Mouse (Mus musculus): Measurements from ENCODE around the gene Unc79.

The Unc79 gene

DNA sequence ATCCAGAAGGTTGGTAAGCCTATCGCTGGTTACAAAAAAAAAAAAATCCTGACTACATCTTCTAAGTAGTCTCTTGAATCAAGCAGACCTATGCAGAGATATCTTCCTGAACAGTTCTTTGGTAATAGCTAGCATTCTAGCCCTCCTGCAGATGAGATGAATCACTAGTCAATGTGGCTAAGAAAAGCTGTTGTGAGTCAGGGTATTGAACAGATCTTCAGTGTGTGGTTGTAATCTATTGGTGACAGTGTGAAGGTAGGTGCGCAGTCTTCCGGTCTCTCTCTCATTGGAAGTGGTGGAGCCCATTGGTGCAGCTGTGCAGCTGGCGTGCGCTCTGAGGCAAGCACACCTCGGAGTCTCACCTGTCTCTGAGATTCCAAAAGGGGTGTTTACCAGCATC lies 180.3 kb downstream of the Unc79 start:
- DNase-seq (ENCODE audit: low spot score) = no peak

DNA sequence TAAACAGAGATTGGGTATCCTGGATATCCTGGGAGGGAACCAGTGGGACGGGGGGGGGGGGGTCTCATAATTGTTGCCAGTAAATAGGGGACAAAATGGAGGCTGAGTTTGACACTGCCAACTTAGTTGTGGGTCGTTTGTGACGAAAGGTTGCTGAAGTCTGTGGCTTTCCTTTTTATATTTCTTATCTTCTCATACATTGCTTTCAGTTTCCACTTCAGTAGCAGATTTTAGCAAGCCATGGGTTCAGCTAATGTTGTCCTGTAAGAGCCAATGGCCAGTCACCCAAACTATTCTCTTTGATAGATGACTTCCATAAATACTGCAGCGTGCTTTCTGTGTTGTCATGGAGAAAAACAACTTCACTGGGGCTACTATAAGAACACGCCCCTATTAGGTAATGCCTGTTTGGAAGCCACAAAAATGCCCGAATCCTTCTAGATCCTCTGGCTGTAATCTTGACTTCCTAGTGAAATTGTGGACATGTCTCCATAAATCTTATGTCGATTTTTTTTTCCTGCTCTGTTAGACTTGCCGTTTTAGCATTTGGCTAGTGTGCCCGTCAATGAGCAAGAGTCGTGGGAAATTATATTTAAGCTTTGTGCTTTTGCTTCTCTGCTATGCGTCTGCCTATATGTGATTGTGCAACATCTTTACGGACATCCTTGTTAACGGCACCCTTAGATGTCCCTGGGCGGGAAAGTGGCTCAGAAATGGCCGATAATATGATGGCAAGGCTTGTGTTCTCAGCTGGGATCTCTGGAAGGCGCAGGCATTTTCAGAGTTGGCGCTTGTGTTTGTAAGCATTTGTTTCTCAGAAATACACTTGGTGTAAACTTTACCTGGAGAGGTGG lies 181.0 kb downstream of the Unc79 start:
- DNase-seq (ENCODE audit: low spot score) = no peak

DNA sequence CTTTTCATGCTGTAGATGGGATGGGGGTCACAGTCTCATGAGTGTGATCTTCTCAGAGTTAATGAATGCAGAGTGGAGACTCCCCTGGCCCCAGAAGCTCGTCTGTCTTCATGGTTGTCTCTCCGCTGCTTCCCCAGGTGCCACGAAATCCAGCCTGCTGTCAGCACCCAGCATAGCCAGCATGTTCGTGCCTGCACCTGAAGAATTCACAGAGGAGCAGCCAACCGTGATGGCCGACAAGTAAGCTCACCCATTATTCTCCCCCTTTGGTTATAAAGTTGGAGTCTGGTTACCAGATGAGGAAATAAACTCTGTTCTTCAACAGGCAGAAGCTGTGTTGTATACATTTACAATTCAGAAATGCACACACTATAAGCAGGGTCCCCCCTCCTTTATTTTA lies 182.8 kb downstream of the Unc79 start:
- DNase-seq (ENCODE audit: low spot score) = no peak

DNA sequence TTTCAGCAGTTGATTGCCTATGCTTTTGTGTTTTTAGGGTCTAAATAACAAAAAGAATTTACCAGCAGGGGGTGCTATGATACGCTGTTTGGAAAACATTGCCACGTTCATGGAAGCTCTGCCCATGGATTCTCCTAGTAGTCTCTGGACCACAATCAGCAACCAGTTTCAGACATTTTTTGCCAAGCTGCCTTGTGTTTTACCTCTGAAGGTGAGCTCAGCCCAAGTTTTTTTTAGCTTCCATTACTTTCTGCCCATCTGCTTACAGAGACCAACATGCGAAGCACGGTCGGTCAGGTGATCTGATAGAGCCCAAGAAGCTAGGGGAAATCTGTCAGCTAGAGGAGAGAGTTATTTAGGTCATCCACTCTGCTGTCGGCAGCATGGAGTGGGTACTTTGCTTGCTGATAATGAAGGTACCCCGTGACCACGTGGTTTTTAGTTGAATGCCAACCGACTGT lies 193.9 kb downstream of the Unc79 start:
- DNase-seq (ENCODE audit: low spot score) = peak; percentile 57

DNA sequence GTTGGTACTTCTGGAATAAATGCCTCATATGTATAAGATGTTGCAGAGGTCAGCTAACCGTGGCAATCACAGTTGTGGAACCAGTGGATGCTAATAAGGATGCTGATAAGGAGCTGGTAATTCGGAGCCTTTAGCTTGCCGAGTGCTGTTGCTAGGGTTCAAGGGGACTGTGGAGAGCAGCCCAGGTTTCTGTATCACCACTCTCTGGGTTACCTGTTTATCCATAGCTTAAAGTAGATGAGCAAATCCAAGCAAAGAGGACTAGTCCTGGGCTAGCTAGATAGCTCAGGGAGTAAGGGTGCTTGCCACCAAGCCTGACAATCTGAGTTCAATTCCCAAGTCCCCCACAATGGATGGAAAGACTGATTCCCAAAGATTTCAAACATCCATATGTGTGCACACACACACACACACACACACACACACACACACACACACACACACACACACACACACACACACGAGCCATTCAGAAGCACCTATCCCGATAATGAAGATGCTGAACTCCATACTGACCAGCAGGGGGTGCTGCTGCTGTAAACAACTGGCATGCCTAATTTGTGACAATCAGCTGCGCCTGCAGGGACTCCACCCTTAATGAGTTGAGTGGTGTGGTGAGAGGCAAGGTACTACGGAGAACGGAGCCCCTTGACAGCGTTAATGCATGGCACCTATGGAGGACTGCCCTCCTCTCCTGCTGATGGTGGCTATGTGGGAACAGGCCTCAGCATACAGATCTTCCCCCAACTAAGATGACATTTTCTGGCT lies 195.3 kb downstream of the Unc79 start:
- DNase-seq (ENCODE audit: low spot score) = peak; percentile 32

DNA sequence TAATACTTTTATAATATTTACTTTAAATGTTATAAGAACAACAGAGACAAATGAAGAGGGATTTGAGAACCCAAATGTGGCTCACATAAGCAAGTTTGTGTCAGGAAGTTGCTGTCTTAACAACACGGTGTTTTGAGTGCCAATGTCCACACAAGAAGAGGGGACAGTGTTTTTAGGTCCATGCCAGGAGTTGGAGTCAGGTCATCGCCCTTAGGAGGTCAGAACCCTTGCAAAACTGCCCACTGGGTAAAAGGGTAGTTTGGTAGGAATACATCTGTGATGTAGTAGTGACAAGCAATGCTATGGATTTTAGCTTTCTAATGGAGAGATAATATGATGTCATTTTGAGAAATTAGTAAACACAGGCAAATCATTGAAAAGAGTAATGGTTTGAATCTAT lies 201.6 kb downstream of the Unc79 start:
- DNase-seq (ENCODE audit: low spot score) = no peak

DNA sequence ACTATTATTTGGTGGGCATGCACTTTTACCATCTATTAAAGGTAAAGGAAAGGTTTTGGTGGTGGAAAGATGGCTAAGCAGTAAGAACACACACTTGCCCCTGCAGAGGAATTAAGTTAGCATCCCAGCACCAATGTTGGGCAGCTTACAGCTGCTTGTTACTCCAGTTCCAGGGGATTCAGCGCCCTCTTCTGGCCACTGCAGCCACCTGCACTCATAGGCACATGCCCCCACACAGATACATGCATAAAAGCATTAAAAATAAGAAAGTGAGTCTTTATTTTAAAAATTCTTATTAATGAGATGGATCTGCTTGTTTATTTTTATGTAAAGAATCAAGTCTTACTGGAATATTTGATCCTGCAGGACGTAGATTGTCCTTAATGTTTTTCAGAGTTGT lies 206.3 kb downstream of the Unc79 start:
- DNase-seq (ENCODE audit: low spot score) = no peak

DNA sequence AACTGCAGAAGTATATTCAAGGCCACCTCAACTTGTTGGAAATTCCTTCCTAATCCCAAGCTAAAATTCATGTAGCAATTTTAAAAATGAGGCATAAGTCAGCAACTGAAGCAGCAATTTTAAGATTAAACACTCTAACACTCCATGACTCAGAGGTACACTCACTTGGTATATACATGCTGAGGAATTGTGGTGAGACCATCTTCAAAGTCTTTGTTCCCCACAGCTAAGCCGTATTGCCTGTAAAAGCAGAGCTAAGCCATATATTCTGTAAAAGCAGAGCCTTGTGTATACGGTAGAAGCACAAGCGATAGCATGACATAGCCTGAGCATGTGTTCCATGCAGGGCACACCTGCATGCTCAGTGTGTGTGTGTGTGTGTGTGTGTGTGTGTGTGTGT lies 206.7 kb downstream of the Unc79 start:
- no peak for DNase-seq (ENCODE audit: low spot score)

DNA sequence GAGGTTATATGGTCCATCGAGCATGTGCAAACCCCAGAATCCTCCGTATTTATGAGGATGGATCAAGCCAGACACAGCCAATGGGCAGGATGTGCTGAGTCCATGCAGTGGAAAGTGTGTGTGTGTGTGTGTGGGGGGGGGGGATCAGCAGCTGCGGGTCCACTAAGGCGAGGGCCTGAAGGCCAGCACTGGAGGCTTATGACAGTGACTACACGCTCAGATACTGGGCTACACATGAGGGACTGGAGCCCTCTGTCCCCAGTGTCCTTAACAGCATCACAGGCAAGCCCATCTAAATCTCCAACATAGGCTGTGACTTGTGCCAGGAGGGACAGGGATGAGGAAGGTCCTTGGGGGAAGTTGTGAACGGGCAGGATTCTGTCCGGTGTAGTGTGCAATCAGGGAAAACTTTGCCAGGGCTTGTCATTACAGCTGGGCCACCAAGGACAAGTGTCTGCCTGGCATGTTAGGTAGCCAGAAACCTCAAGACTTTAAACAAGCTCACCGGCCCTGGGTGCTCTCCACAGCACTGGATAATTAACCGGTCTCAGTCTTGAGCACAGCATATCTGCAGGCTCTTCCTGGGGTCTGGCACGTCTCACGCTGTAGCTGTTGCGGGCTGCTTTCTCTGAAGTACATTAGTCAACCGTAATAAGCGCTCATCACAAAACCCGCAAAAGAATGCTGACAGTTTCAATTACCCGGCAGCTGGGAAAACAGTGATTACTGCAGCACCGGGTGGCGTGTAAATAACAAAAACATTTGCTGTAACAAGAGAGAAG lies 208.7 kb downstream of the Unc79 start:
- no peak for DNase-seq (ENCODE audit: low spot score)

DNA sequence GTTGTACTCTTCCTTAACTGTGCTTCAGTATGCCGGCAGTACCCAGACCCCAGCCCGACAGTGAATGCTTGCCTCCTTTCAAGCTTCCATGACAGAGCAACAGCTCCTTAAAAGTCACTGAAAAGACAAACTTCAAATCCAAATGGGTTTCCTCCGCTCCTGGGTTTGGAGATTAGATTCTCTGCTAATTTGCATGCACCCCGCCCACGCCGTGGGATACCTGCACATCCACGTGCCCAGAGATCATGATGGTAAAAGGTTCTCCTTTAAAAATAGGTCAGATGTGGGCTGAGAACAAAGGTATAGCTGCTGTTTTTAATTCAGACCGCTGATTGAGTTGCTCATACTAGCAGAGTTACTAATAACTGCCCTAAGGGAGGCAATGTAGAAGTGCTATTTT lies 210.4 kb downstream of the Unc79 start:
- no peak for DNase-seq (ENCODE audit: low spot score)

DNA sequence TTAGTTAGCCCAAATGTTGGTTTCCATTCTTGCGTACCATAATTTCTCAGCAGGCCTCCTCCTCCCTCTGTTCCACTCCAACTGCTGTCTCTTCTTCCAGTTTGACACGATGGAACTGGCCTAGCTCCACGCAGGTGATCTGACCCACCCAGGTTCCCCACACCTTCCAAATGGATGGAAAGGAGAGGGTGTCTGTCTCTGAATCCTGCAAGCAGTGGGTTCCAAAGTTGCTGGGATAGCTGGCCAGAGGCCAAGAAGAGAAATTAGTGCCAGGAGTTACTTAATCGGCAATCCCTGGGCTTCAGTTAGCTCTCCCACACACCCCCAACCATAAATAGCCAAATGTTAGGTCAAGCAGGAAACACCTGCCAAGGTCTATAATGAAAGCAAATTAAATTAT lies 212.1 kb downstream of the Unc79 start:
- DNase-seq (ENCODE audit: low spot score) = no peak

DNA sequence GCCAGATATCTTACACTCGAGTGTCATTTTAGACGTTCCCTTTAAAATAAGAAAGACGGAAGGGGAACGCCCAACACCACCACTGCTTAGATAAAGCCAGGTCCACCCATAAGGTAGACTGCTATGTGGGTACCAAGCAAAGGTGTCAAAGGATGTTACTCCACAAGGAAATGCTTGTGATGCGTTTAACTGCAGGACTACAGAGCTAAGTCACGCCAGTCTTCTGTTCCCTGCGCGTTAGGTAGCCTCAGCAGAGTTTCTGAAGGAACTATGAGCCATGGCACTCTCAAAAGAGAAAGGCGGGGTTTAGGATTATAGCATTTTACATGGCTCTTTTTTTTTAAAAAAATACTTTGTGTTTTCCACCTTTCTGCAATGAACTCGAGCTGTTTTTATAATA lies 214.9 kb downstream of the Unc79 start:
- no peak for DNase-seq (ENCODE audit: low spot score)

DNA sequence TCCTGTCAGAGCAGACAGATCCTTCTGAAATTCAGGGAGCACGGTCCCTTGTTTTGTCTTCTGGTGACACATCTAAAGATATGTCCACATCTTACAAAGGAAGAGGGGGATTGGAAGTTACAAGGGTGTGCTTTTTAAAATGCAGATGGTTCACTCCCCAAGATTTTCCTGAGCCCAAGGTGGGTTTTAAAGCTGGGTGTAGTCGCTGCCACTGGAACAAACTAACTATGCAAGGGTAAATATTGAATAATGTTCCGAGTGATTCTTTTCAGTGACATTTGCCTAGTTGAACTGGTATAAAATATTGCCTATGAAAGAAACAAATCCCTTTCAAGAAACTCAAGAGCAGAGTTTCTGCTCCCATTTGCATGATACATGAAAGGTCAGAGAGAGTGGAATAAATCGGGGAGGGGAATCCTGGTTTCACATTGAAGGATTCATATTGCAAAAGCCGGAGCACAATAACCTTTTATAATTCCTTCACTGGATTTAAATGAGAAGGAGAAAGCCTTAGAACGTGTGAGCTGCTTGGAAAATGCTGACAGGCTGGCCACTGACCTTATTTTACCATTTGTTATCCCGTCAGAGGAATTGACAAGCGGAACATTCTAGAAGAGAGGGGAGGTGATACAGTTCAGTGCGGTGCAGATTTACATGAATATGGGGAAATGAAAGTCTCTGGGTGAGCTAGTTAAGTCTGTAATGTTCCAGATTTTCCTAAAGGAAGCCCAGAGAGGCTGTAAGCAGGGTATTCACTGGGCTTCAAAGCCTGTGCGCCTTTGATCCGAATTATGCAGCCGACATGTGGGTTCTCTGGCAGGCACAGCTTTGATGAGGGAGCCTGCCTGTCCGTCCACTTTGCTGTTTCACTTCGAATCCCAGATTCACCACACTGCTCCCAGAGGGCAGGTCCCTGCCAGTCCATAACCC lies 215.7 kb downstream of the Unc79 start:
- DNase-seq (ENCODE audit: low spot score) = no peak

DNA sequence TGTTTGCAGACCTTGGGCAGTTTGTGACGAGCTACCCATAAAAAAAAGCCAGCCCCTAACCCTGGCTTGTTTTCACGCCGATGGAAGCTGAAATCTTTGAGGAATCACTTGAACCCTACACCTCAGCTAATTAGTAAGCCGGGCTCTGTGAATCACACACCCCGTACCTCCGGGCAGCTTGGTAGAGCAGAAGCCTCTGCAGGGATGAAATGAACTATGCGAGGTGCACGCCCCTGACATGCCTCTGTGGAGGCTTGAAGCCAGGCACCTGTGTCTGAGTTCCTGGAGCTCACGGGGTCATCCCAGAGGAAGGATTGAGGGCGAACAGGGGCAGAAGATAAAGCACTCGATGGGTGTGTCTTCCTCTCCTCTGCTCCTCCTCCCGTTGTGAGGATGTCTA lies 220.2 kb downstream of the Unc79 start:
- DNase-seq (ENCODE audit: low spot score) = no peak

DNA sequence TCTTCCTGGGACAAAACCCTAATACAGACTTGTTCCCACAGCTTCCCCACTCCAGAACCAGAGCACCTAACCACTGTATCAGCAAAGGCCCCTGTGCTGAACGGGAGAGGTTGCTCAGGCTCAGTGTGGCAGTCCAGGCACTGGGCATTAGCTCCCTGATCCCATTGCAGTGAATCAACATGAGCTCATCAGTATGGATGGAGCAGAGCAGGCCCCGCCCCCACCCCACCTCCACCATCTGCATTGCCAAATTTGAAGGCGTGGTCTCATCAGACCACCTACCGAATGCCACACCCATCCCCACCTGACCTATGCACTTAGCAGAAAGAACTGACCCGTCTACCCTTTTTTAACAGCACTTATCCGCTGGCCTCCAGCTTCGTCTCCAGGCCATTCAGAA lies 234.4 kb downstream of the Unc79 start:
- no peak for DNase-seq (ENCODE audit: low spot score)

DNA sequence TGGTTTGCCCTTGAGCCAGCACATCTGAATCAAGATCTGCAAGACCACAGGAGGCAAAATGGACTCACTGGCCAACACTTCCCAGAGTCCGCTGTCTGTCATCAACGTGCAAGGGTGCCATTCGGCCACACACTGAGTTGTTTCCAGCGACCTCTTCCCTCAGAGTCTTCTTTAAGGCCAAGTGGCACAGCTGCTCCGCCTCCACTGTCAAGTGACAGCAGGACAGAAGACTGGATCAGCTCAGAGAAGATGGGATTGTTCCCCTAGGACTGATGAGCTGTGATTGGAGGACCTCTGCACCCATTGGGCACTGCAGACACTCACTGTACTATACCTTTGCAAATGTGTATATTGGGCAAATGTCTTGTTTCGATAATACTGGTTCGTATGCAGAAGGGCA lies 238.4 kb downstream of the Unc79 start:
- DNase-seq (ENCODE audit: low spot score) = no peak

DNA sequence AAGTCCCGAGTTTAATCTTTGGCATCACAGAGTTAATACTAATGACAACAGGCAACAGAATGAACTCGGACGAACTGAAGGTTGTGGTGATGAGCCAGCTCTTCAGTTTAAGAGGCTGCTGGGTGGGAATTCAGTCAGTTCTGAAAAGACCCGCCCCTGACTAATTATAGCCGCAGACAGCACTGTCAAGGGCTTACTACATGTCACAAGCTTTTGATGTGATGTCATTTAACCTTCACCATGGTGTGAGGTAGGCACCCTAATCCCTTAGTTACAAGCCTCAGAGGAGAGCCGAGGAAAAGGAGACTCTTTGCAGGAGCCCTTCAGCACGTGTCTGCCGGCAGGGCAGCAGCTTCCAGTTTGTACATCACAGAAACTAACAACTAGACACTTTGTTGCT lies 239.6 kb downstream of the Unc79 start:
- DNase-seq (ENCODE audit: low spot score) = no peak

DNA sequence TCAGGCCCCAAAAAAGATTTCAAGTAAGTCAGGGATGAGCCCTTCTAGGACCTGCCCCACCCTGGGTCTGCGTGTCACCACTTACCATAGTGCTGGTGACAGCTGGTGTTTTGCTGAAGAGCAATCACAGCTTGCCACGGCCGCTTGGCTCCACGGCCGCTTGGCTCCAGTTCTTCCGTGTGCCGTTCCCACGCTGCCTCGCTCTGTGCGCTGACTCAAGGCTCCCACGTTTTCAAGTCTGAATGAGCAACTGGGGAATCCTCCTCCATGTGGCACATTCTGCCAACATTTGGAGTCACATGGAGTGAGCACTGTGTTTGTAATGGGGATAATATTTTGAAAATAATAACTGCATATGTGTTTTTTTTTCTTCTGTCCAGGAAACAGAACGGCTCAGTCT lies 241.1 kb downstream of the Unc79 start:
- DNase-seq (ENCODE audit: low spot score) = no peak

DNA sequence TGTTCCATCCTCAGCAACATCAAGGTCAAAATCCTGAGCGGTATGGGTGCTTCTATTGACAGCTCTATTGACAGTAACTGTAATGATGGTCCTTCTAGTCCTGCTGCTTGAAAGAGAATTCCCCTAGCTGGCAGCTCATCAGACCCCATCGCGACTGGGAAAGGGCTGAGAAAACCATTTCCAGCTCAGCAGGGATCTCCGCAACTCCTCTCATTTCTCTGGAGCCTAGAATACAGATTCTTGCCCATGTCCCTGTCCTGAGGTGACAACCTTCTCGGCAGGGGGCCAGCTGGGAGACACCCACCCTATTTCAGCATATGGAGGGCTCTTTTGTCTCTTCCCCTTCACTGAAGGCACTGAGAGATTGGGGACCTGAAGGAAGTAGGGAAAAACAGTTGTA lies 244.3 kb downstream of the Unc79 start:
- no peak for DNase-seq (ENCODE audit: low spot score)

DNA sequence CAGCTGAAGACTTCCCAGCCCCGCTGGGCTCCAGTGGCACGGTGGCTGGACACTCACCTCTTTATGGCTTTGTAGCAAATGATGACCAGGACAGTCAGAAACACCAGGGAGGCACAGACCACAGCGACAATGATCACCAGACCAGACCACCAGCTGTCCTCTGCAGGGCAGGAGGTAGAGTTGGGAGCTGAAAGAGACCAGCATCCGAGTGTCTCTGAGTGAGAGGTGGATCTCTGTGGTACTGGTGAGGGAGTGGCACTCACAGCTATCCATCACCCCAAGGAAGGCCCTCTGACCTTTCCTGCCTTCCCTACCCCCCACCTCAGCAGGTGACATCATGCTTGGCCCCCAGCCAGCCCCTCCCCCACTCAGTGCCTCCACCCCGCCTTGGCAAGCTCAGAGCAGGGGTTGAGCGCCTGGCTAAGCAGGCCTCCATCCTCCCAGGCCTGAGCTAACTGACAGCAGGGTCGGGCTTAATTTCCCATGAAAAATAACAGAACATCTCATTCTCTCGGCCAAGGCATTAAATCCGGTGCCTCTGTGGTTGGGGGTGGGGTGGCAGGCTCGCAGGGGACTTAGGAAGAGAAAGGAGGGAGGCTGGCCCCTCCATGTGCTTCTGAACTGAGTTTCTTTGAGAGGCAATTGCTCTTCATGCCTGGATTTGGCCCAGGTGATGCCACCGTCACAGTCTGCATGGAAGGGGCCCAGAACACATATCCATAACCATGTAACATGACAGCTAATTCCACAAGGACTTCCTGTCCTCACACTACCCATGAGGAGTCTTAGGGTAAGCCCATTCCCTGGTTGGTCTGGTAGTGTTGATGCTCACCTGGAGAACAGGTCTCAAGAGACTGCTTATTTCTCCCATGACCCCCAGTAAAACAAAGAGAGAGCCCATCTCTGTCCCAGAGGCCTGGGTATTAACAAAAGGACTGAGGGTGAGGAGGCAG lies 254.2 kb downstream of the Unc79 start:
- no peak for DNase-seq (ENCODE audit: low spot score)

Measured in adipocyte (in vitro differentiated cells).